Mouse (Mus musculus): ENCODE data around the gene Vmn1r47. TPM values are rescaled to one million over a fixed set of nuclear protein-coding genes. Genes with fewer than 3 reads are reported as not detected.
"Not testable (repeated sequence)": the region's sequence is repeated elsewhere in the genome, so short reads cannot be mapped to it uniquely, and the experiment has no call there.

Vmn1r47 gene
- 0.01 TPM in 1 of 2 replicates, not detected in the other for polyA plus RNA-seq (2012)

DNA sequence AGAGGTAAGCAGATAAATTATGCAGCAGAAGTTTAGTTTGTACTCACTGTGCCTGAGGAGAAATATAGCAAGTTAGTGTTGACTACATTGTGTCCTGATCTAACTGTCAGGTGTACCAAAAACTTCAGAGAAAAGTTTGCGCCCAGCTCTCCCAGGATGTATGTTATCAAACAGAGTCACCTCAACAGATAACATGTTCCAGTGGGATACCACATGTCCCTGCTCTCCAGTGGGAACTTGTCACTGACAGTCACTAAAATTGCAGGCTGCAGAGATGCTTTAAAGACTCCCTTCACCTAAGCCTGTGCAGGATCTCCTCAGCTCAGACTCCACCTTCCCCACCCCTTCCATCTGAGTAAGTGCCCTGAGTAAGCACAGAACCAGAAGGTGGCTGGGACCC lies at the start of gene Vmn1r47:
TSS of gene Vmn1r47 (plus strand) at position 301 of the 400 bp plus-strand sequence.
- H3K4me1 ChIP-seq (ENCODE audit: control insufficient read depth); H3K27me3 ChIP-seq (ENCODE audit: control insufficient read depth); H3K36me3 ChIP-seq (ENCODE audit: control insufficient read depth); H3K4me3 ChIP-seq (replicated peaks); H3K9me3 ChIP-seq (ENCODE audit: control insufficient read depth, low read length): not testable (repeated sequence)

DNA sequence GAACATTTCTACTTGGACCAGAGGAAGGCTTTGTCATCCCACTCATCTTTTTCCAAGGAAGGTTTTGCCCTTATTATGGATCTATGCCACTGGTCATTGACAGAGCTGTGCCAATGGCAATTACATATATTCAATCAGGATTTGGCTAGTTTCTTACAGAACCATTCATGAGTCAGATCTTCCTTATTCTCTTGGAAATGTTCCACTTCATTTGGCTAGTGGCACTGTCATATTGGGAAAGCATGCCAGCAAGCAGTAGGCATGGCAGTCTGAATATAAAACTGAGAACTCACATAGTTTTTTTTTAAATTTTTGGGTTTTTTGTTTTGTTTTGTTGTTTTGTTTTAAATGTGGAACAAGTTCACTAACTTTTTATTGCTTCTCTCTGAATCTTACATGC lies 49.6 kb upstream of the Vmn1r47 start:
- H3K36me3 ChIP-seq (ENCODE audit: control insufficient read depth), result no peaks in the 10 kb centered on the region
- no peaks in the 10 kb centered on the region for H3K4me1 ChIP-seq (ENCODE audit: control insufficient read depth)
- H3K9me3 ChIP-seq (ENCODE audit: control insufficient read depth, low read length), result no peaks in the 10 kb centered on the region; the same call in 1 of the 2 replicates
- H3K4me3 ChIP-seq (replicated peaks), result no peak overlapping the region
- TF ChIP-seq TAL1 (IDR thresholded peaks at IDR 0.05; ENCODE audit: low read length) (no peak), GATA1 (IDR thresholded peaks at IDR 0.05; ENCODE audit: low read length) (no peak)
- no peaks in the 10 kb centered on the region for H3K27me3 ChIP-seq (ENCODE audit: control insufficient read depth)

DNA sequence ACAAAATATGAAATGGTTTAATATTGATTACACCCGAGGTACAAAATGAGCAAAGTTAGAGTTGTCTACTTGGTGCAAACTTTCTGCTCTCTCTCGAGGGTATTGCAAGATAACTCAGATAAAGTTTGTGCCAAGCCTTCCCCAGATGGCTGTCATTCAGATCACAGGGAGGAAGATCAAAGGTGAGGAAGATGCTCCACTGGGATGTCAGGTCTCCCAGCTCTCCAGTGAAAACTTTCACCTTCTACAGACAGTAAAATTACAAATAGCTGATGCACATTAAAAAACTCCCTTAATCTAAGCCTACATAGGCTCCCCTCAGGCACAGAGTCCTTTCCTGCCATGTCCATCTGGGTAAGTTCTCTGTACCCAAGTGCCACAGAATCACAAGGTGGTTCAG lies 46.9 kb upstream of the Vmn1r47 start, which contains the start of gene Vmn1r46:
TSS of gene Vmn1r46 (plus strand) at position 301 of the 400 bp plus-strand sequence.
- Histone ChIP-seq H3K36me3 (ENCODE audit: control insufficient read depth) (no peaks in the 10 kb centered on the region), H3K27me3 (ENCODE audit: control insufficient read depth) (no peaks in the 10 kb centered on the region), H3K4me1 (ENCODE audit: control insufficient read depth) (no peaks in the 10 kb centered on the region), H3K9me3 (ENCODE audit: control insufficient read depth, low read length) (peaks cover 6% of the 10 kb centered on the region), H3K4me3 (replicated peaks) (no peak within 1 kb of the TSS)
- TF ChIP-seq GATA1 (IDR thresholded peaks at IDR 0.05; ENCODE audit: low read length) (no peak), TAL1 (IDR thresholded peaks at IDR 0.05; ENCODE audit: low read length) (no peak)

DNA sequence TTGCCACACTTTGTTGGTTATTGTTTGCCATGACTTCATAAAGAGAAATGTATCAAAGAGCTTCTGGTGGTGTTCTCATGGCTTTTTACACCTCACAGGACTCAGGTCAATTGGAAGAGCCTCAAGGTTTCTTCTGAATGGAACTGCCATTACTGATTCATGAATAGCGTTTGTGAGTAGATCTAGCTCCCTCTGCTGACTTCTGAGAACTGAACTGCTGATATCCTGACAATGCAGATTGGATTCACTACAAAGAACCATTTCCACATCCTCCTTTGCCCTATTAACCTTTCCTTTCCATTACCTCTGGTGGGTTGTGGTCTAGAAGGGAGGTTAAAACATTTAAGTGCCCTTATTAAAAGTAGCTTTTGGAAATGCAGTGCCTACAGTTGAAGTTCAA lies 30.0 kb upstream of the Vmn1r47 start:
- peaks cover 7% of the 10 kb centered on the region for H3K9me3 ChIP-seq (ENCODE audit: control insufficient read depth, low read length)
- no peaks in the 10 kb centered on the region for H3K27me3 ChIP-seq (ENCODE audit: control insufficient read depth)
- H3K36me3 ChIP-seq (ENCODE audit: control insufficient read depth), result no peaks in the 10 kb centered on the region
- H3K4me3 ChIP-seq (replicated peaks), result no peak overlapping the region
- TF ChIP-seq GATA1 (IDR thresholded peaks at IDR 0.05; ENCODE audit: low read length) (no peak), TAL1 (IDR thresholded peaks at IDR 0.05; ENCODE audit: low read length) (no peak)
- H3K4me1 ChIP-seq (ENCODE audit: control insufficient read depth), result no peaks in the 10 kb centered on the region

DNA sequence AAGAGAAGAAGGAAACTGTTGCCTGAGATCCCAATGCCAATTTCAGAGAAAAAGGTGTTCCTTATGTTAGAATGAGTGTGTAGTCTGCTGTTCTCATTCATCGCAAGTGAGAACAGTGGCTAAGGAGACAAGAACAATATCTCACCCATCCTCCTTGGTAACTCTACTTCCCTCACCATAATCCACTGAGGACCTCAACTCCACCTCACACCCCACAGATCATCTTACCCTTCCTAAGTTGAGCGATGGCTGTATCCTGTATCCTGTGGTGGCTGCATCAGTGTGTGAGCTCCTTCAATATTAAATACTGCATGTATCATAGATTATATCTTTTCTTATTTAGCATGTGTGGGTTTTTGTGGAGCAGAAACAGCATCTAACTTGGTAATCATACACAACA lies 20.8 kb downstream of the Vmn1r47 start, which contains the start of gene Vmn1r48:
TSS of gene Vmn1r48 (minus strand) at position 101 of the 400 bp plus-strand sequence.
- H3K27me3 ChIP-seq (ENCODE audit: control insufficient read depth); H3K4me1 ChIP-seq (ENCODE audit: control insufficient read depth); H3K4me3 ChIP-seq (replicated peaks); H3K36me3 ChIP-seq (ENCODE audit: control insufficient read depth); H3K9me3 ChIP-seq (ENCODE audit: control insufficient read depth, low read length): not testable (repeated sequence)

Other genes with a start within 250 kb of the Vmn1r47 start
- not detected in 2 replicates for gene Vmn1r42, start 139.7 kb upstream of the Vmn1r47 start, polyA plus RNA-seq (2012)
- gene Vmn1r43, start 139.7 kb upstream of the Vmn1r47 start, polyA plus RNA-seq (2012), result under 0.01 TPM in 1 of 2 replicates, not detected in the other
- not detected in 2 replicates for gene Vmn1r44, start 132.5 kb upstream of the Vmn1r47 start, polyA plus RNA-seq (2012)
- not detected in 2 replicates for gene Vmn1r45, start 75.5 kb upstream of the Vmn1r47 start, polyA plus RNA-seq (2012)
- under 0.01 TPM in 1 of 2 replicates, not detected in the other for gene Vmn1r46, start 46.8 kb upstream of the Vmn1r47 start, polyA plus RNA-seq (2012)
- gene Vmn1r48, start 20.7 kb downstream of the Vmn1r47 start, polyA plus RNA-seq (2012), result not detected in 2 replicates
- gene Vmn1r49, start 62.4 kb downstream of the Vmn1r47 start, polyA plus RNA-seq (2012), result 0.01 TPM in 1 of 2 replicates, not detected in the other
- not detected in 2 replicates for gene Vmn1r50, start 85.3 kb downstream of the Vmn1r47 start, polyA plus RNA-seq (2012)
- gene Vmn1r51, start 106.4 kb downstream of the Vmn1r47 start, polyA plus RNA-seq (2012), result not detected in 2 replicates
- not detected in 2 replicates for gene Vmn1r52, start 158.7 kb downstream of the Vmn1r47 start, polyA plus RNA-seq (2012)
- not detected in 2 replicates for gene V1ra8, start 186.6 kb downstream of the Vmn1r47 start, polyA plus RNA-seq (2012)
- gene Vmn1r53, start 208.3 kb downstream of the Vmn1r47 start, polyA plus RNA-seq (2012), result not detected in 2 replicates
- gene Vmn1r54, start 230.2 kb downstream of the Vmn1r47 start, polyA plus RNA-seq (2012), result not detected in 2 replicates